Mouse (Mus musculus) embryonic fibroblast, embryonic 13.5 days (primary cell): Measurements from ENCODE around the gene Pik3r5. TPM values are rescaled to one million over a fixed set of nuclear protein-coding genes. Genes with fewer than 3 reads are reported as not detected.

Experiments
- H3K27ac ChIP-seq: 2 replicates; pipeline ENCODE4 v1.5.1; 2012; ENCODE audit warnings: low read length, control low read depth, inconsistent platforms; ENCODE audit not compliant: insufficient read depth
- H3K4me1 ChIP-seq: 2 replicates; pipeline ENCODE4 v1.6.1; 2011; ENCODE audit warnings: low read length; ENCODE audit not compliant: control insufficient read depth, insufficient read depth
- H3K4me3 ChIP-seq: 2 replicates; pipeline ENCODE4 v1.5.1; 2011; ENCODE audit warnings: mild to moderate bottlenecking, control low read depth, low read length; ENCODE audit not compliant: insufficient read depth
- CTCF ChIP-seq: IDR thresholded peaks from 2 replicates; pipeline ENCODE4 v1.5.1; 2011; ENCODE audit warnings: mild to moderate bottlenecking, control low read depth, low read length, moderate library complexity, borderline replicate concordance; ENCODE audit not compliant: insufficient read depth
- POLR2A ChIP-seq: IDR thresholded peaks from 2 replicates; pipeline ENCODE4 v1.6.1; 2011; ENCODE audit warnings: low read depth, mild to moderate bottlenecking, control low read depth, low read length, moderate library complexity
- polyA plus RNA-seq: library from polyadenylated mRNA; stranded (reverse); fragments of >200 nt; gene quantifications from 2 replicates; pipeline ENCODE4 v1.2.4, GENCODE M21; 2011; ENCODE audit warnings: low read depth; ENCODE audit not compliant: missing spikeins, insufficient read length

Pik3r5 gene
- polyA plus RNA-seq, 1 experiment: 0.86 TPM

- Histone ChIP-seq H3K4me1 (peaks cover 28% of the 10 kb centered on the region), H3K27ac (peak overlapping the region; percentile 95), H3K4me3 (no peak overlapping the region)
- no peak for TF ChIP-seq CTCF
- TF ChIP-seq POLR2A: no peak
Measured at GRCm38 (mm10) chr11:68446547-68446946, 14.6 kb downstream of the Pik3r5 start.

- no peak overlapping the region for H3K4me3 ChIP-seq
- peaks cover 31% of the 10 kb centered on the region for H3K4me1 ChIP-seq
- TF ChIP-seq CTCF: no peak
- no peak for TF ChIP-seq POLR2A
- peak overlapping the region; percentile 23; the same call in 1 of the 2 replicates for H3K27ac ChIP-seq
Measured at GRCm38 (mm10) chr11:68447242-68447641, 15.3 kb downstream of the Pik3r5 start.

GRCm38 (mm10) chr11:68448356-68448755 lies 16.4 kb downstream of the Pik3r5 start:
- Histone ChIP-seq H3K27ac (no peak overlapping the region), H3K4me1 (peaks cover 31% of the 10 kb centered on the region), H3K4me3 (no peak overlapping the region)
- TF ChIP-seq POLR2A (no peak), CTCF (no peak)

GRCm38 (mm10) chr11:68451282-68451735 lies 19.4 kb downstream of the Pik3r5 start:
- Histone ChIP-seq H3K4me3 (no peak overlapping the region), H3K4me1 (peaks cover 22% of the 10 kb centered on the region), H3K27ac (no peak overlapping the region)
- no peak for TF ChIP-seq CTCF
- TF ChIP-seq POLR2A: no peak

- TF ChIP-seq POLR2A: no peak
- no peak for TF ChIP-seq CTCF
- Histone ChIP-seq H3K4me1 (peaks cover 17% of the 10 kb centered on the region), H3K27ac (no peak overlapping the region), H3K4me3 (no peak overlapping the region)
Measured at GRCm38 (mm10) chr11:68451747-68452405, 20.0 kb downstream of the Pik3r5 start.

GRCm38 (mm10) chr11:68452740-68453139 lies 20.8 kb downstream of the Pik3r5 start:
- Histone ChIP-seq H3K4me3 (no peak overlapping the region), H3K27ac (no peak overlapping the region), H3K4me1 (peaks cover 11% of the 10 kb centered on the region; the same call in 1 of the 2 replicates)
- no peak for TF ChIP-seq CTCF
- TF ChIP-seq POLR2A: no peak

- H3K4me3 ChIP-seq: no peak overlapping the region
- no peak for TF ChIP-seq CTCF
- TF ChIP-seq POLR2A: no peak
- no peak overlapping the region for H3K27ac ChIP-seq
- H3K4me1 ChIP-seq: peaks cover 15% of the 10 kb centered on the region
Measured at GRCm38 (mm10) chr11:68453301-68453700, 21.4 kb downstream of the Pik3r5 start.

GRCm38 (mm10) chr11:68458086-68458485 lies 26.2 kb downstream of the Pik3r5 start:
- no peak for TF ChIP-seq POLR2A
- TF ChIP-seq CTCF: no peak
- Histone ChIP-seq H3K4me1 (peaks cover 8% of the 10 kb centered on the region; the same call in 1 of the 2 replicates), H3K4me3 (no peak overlapping the region), H3K27ac (no peak overlapping the region)

- H3K27ac ChIP-seq: no peak overlapping the region
- H3K4me3 ChIP-seq: no peak overlapping the region
- peaks cover 8% of the 10 kb centered on the region; the same call in 1 of the 2 replicates for H3K4me1 ChIP-seq
- TF ChIP-seq POLR2A (no peak), CTCF (no peak)
Measured at GRCm38 (mm10) chr11:68459021-68459420, 27.1 kb downstream of the Pik3r5 start.

GRCm38 (mm10) chr11:68459486-68459885 lies 27.6 kb downstream of the Pik3r5 start:
- peaks cover 8% of the 10 kb centered on the region; the same call in 1 of the 2 replicates for H3K4me1 ChIP-seq
- no peak overlapping the region for H3K27ac ChIP-seq
- TF ChIP-seq CTCF (no peak), POLR2A (no peak)
- H3K4me3 ChIP-seq: no peak overlapping the region

GRCm38 (mm10) chr11:68462716-68463115 lies 30.8 kb downstream of the Pik3r5 start:
- TF ChIP-seq POLR2A (no peak), CTCF (no peak)
- no peak overlapping the region for H3K27ac ChIP-seq
- H3K4me1 ChIP-seq: peaks cover 8% of the 10 kb centered on the region; the same call in 1 of the 2 replicates
- no peak overlapping the region for H3K4me3 ChIP-seq

- Histone ChIP-seq H3K27ac (no peak overlapping the region), H3K4me1 (peaks cover 14% of the 10 kb centered on the region), H3K4me3 (no peak overlapping the region)
- TF ChIP-seq CTCF: no peak
- no peak for TF ChIP-seq POLR2A
Measured at GRCm38 (mm10) chr11:68464260-68464659, 32.3 kb downstream of the Pik3r5 start.
